1 mouse cellular context compared by ENCODE assay signal in the genomic region with DNA sequence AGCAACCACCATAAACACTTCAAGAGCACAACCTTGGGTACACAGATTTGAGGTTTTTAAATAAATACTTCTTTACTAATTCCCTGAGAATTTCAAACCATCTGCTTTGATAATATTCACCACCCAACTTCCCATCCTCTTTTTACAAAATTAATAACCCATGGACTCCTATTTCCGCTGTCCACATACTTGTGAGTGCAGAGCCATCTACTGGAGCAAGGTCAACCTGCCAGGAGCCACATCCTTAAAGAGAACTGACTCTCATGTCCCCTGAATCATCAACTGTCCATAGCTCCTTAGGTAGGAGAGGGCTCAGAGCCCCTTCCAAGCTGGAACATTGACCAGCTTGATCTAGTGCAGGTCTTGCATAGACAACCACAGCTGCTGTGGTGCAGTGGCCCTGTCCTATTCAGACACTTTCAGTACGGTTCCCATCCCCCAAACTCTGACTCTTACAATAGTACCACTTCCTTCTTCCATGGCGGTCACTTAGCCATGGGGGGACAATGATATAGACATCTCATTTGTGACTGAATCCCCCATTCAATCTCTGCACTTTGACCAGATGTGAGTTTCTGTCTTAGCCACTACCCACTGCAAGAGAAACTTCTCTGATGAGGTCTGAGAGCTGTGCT.
TF ChIP-seq lines count a peak whose summit lies in the region.

No protein-coding gene starts in this region.

TF ChIP-seq in CH12.LX, 34 proteins besides CTCF, POLR2A, EP300 and RAD21:
- TF ChIP-seq UBTF (IDR thresholded peaks at IDR 0.05; ENCODE audit: low read depth, low read length) (no peak), NRF1 (IDR thresholded peaks at IDR 0.05; ENCODE audit: low read depth, low read length) (no peak), MEF2A (IDR thresholded peaks at IDR 0.05; ENCODE audit: borderline replicate concordance, low read depth, low read length) (no peak), CHD2 (IDR thresholded peaks at IDR 0.05; ENCODE audit: low read length) (peak; percentile 44; the same call in 1 of the 2 replicates), SMC3 (IDR thresholded peaks at IDR 0.05; ENCODE audit: low read depth, low read length) (peak; percentile 25), CHD1 (IDR thresholded peaks at IDR 0.05; ENCODE audit: low read depth, low read length) (no peak), IRF4 (IDR thresholded peaks at IDR 0.05; ENCODE audit: low read depth, low read length) (0 out of 2 replicates have a peak, but pooled peaks have one; percentile 15), BHLHE40 (IDR thresholded peaks at IDR 0.05; ENCODE audit: low read depth, low read length) (no peak)
TF ChIP-seq in CH12.LX: peak in this region for 3.
